Mouse (Mus musculus) embryonic facial prominence, embryonic 13.5 days (tissue): Measurements from ENCODE around the gene Ereg. TPM values are rescaled to one million over a fixed set of nuclear protein-coding genes. Genes with fewer than 3 reads are reported as not detected.

Source experiments
- ATAC-seq: fragments of 200-750 bp; cut with Nextera tagmentation; 2 replicates; pipeline ENCODE4 v1.8.0; 2017; ENCODE audit warnings: low read depth; ENCODE audit not compliant: insufficient number of reproducible peaks, insufficient read depth, low FRiP score, low TSS enrichment
- H3K27ac ChIP-seq: fragments of 300-500 bp; sonication (generic); 2 replicates; pipeline ENCODE4 v1.5.1; 2015; ENCODE audit warnings: moderate library complexity, mild to moderate bottlenecking, inconsistent platforms
- H3K27me3 ChIP-seq: fragments of 300-500 bp; sonication (generic); 2 replicates; pipeline ENCODE4 v1.6.1; 2015; ENCODE audit warnings: mild to moderate bottlenecking, inconsistent platforms
- H3K36me3 ChIP-seq: fragments of 300-500 bp; sonication (generic); 2 replicates; pipeline ENCODE4 v1.6.1; 2015; ENCODE audit warnings: mild to moderate bottlenecking, inconsistent platforms
- H3K4me1 ChIP-seq: fragments of 300-500 bp; sonication (generic); 2 replicates; pipeline ENCODE4 v1.6.1; 2015; ENCODE audit warnings: inconsistent platforms
- H3K4me2 ChIP-seq: fragments of 300-500 bp; sonication (generic); 2 replicates; pipeline ENCODE4 v1.6.1; 2015; ENCODE audit warnings: moderate library complexity, mild to moderate bottlenecking, inconsistent platforms
- H3K4me3 ChIP-seq: fragments of 300-500 bp; sonication (generic); 2 replicates; pipeline ENCODE4 v1.5.1; 2015; ENCODE audit warnings: mild to moderate bottlenecking, inconsistent platforms
- H3K9ac ChIP-seq: fragments of 300-500 bp; sonication (generic); 2 replicates; pipeline ENCODE4 v1.6.1; 2015; ENCODE audit warnings: mild to moderate bottlenecking, inconsistent platforms
- H3K9me3 ChIP-seq: fragments of 300-500 bp; sonication (generic); 2 replicates; pipeline ENCODE4 v1.6.1; 2016; ENCODE audit warnings: inconsistent platforms
- WGBS: fragments of 180-500 bp; shearing (Covaris S2); methylation state at CpG from one replicate; pipeline ENCODE4 v1.1.7; 2015; ENCODE audit warnings: mixed read lengths; 5-methylcytosine and 5-hydroxymethylcytosine counted together
- polyA plus RNA-seq: library from polyadenylated mRNA; unstranded; fragments of >200 nt; fragmentation: Nextera tagmentation; extraction: Ambion mirVana; gene quantifications from 2 replicates; pipeline ENCODE4 v1.2.1, GENCODE M21; 2015

The Ereg gene
- polyA plus RNA-seq = 0.08 TPM in 1 of 2 replicates, not detected in the other

- Histone ChIP-seq H3K9ac (peak within 1 kb of the TSS; percentile 57; the same call in 1 of the 2 replicates), H3K36me3 (no peaks in the 10 kb centered on the region), H3K27ac (no peak within 1 kb of the TSS), H3K4me3 (peak within 1 kb of the TSS; percentile 37), H3K9me3 (no peaks in the 10 kb centered on the region), H3K27me3 (peaks cover 31% of the 10 kb centered on the region), H3K4me2 (peak within 1 kb of the TSS; percentile 62), H3K4me1 (peaks cover 8% of the 10 kb centered on the region)
- no peak for ATAC-seq
- WGBS = under 1% methylated on average over 25 of the region's 25 CpGs
These were observed at the start of gene Ereg for GRCm38 (mm10) chr5:91074450-91074950. Gene Ereg (plus strand): TSS chr5:91074622.

GRCm38 (mm10) chr5:91027164-91027563, 47.3 kb upstream of the Ereg start, which contains the start of gene Epgn:
Gene Epgn (plus strand): TSS chr5:91027464.
- H3K9me3 ChIP-seq = no peaks in the 10 kb centered on the region
- H3K4me2 ChIP-seq = no peak within 1 kb of the TSS
- H3K9ac ChIP-seq = no peak within 1 kb of the TSS
- no peaks in the 10 kb centered on the region for H3K4me1 ChIP-seq
- H3K27ac ChIP-seq = no peak within 1 kb of the TSS
- no peaks in the 10 kb centered on the region for H3K27me3 ChIP-seq
- no peak for ATAC-seq
- H3K36me3 ChIP-seq = no peaks in the 10 kb centered on the region
- WGBS = 76% methylated on average over 6 of the region's 6 CpGs
- H3K4me3 ChIP-seq = no peak within 1 kb of the TSS

DNA sequence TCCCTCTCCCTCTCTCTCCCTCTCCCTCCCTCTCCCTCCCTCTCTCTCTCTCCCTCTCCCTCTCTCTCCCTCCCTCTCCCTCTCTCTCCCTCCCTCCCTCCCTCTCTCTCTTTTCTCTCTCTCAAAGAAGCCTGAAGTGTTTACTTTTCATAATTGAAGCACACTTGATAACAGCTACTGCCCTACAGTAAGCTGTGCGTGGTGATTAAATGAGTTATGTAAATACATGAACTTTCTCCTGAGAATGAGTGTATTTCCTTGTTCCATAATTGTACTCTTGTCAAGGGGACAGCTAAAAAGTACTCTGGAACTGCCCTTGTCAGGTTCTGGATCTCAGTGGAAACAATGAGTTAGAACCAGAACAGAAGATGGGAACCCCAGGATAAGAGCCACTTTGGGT, 46.6 kb upstream of the Ereg start:
- Histone ChIP-seq H3K4me1 (no peaks in the 10 kb centered on the region), H3K27ac (no peak overlapping the region), H3K4me2 (no peak overlapping the region), H3K27me3 (no peaks in the 10 kb centered on the region), H3K36me3 (no peaks in the 10 kb centered on the region), H3K4me3 (no peak overlapping the region), H3K9me3 (no peaks in the 10 kb centered on the region), H3K9ac (no peak overlapping the region)
- 76% methylated on average over 1 of the region's 1 CpGs for WGBS
- no peak for ATAC-seq

GRCm38 (mm10) chr5:91030629-91031028, 43.8 kb upstream of the Ereg start:
- no peak overlapping the region for H3K9ac ChIP-seq
- no peaks in the 10 kb centered on the region for H3K9me3 ChIP-seq
- H3K36me3 ChIP-seq = no peaks in the 10 kb centered on the region
- H3K4me2 ChIP-seq = no peak overlapping the region
- 93% methylated on average over 2 of the region's 2 CpGs for WGBS
- no peaks in the 10 kb centered on the region for H3K27me3 ChIP-seq
- no peak for ATAC-seq
- no peak overlapping the region for H3K4me3 ChIP-seq
- no peaks in the 10 kb centered on the region for H3K4me1 ChIP-seq
- no peak overlapping the region for H3K27ac ChIP-seq

GRCm38 (mm10) chr5:91035341-91035740, 39.1 kb upstream of the Ereg start:
- no peak for ATAC-seq
- Histone ChIP-seq H3K9me3 (no peaks in the 10 kb centered on the region), H3K4me2 (no peak overlapping the region), H3K27ac (no peak overlapping the region), H3K4me1 (peaks cover 7% of the 10 kb centered on the region; the same call in 1 of the 2 replicates), H3K36me3 (no peaks in the 10 kb centered on the region), H3K9ac (no peak overlapping the region), H3K27me3 (no peaks in the 10 kb centered on the region), H3K4me3 (no peak overlapping the region)
- 59% methylated on average over 2 of the region's 2 CpGs for WGBS

GRCm38 (mm10) chr5:91036628-91037027, 37.8 kb upstream of the Ereg start:
- H3K9me3 ChIP-seq = no peaks in the 10 kb centered on the region
- no peak overlapping the region for H3K27ac ChIP-seq
- peaks cover 7% of the 10 kb centered on the region; the same call in 1 of the 2 replicates for H3K4me1 ChIP-seq
- H3K36me3 ChIP-seq = no peaks in the 10 kb centered on the region
- 79% methylated on average over 4 of the region's 4 CpGs for WGBS
- no peak overlapping the region for H3K4me3 ChIP-seq
- ATAC-seq = no peak
- no peak overlapping the region for H3K4me2 ChIP-seq
- no peaks in the 10 kb centered on the region for H3K27me3 ChIP-seq
- H3K9ac ChIP-seq = no peak overlapping the region

GRCm38 (mm10) chr5:91037756-91038155, 36.7 kb upstream of the Ereg start:
- no peak overlapping the region for H3K4me2 ChIP-seq
- H3K4me1 ChIP-seq = peaks cover 7% of the 10 kb centered on the region; the same call in 1 of the 2 replicates
- no peaks in the 10 kb centered on the region for H3K27me3 ChIP-seq
- 49% methylated on average over 2 of the region's 2 CpGs for WGBS
- no peak overlapping the region for H3K4me3 ChIP-seq
- H3K9ac ChIP-seq = no peak overlapping the region
- no peaks in the 10 kb centered on the region for H3K9me3 ChIP-seq
- ATAC-seq = no peak
- no peaks in the 10 kb centered on the region for H3K36me3 ChIP-seq
- H3K27ac ChIP-seq = no peak overlapping the region

- 13% methylated on average over 2 of the region's 2 CpGs for WGBS
- H3K4me1 ChIP-seq = peaks cover 7% of the 10 kb centered on the region; the same call in 1 of the 2 replicates
- no peak overlapping the region for H3K27ac ChIP-seq
- H3K27me3 ChIP-seq = no peaks in the 10 kb centered on the region
- no peaks in the 10 kb centered on the region for H3K9me3 ChIP-seq
- H3K4me3 ChIP-seq = no peak overlapping the region
- H3K36me3 ChIP-seq = no peaks in the 10 kb centered on the region
- no peak overlapping the region for H3K9ac ChIP-seq
- peak; percentile 87; the same call in 1 of the 2 replicates for ATAC-seq
- no peak overlapping the region for H3K4me2 ChIP-seq
These were observed 35.9 kb upstream of the Ereg start for GRCm38 (mm10) chr5:91038547-91038946.

- Histone ChIP-seq H3K4me2 (no peak overlapping the region), H3K36me3 (no peaks in the 10 kb centered on the region), H3K4me1 (peaks cover 7% of the 10 kb centered on the region; the same call in 1 of the 2 replicates), H3K27me3 (no peaks in the 10 kb centered on the region), H3K9ac (no peak overlapping the region), H3K27ac (no peak overlapping the region), H3K4me3 (no peak overlapping the region), H3K9me3 (no peaks in the 10 kb centered on the region)
- no peak for ATAC-seq
- 65% methylated on average over 2 of the region's 2 CpGs for WGBS
These were observed 35.5 kb upstream of the Ereg start for GRCm38 (mm10) chr5:91038963-91039362.

DNA sequence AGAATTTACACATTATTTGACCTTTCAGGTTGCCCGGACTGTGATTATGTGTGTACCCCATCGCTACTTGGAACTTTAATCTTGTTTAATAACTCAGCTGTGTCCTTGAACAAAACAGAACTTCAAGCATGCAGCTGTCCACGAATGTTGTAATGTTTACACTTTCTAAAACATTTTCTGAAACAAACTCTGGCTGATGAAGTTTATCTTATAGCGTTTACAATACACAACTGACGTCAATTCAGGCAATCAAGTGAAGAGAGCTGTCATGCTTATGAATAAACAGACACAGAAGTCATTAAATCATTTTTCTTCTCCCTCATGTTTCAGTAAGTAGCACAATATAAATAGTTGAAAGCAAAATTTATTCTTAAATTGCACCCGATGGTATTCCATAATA, 26.4 kb upstream of the Ereg start:
- Histone ChIP-seq H3K4me1 (no peaks in the 10 kb centered on the region), H3K4me3 (no peak overlapping the region), H3K27me3 (no peaks in the 10 kb centered on the region), H3K36me3 (no peaks in the 10 kb centered on the region), H3K4me2 (no peak overlapping the region), H3K27ac (no peak overlapping the region), H3K9me3 (no peaks in the 10 kb centered on the region), H3K9ac (no peak overlapping the region)
- WGBS = 79% methylated on average over 6 of the region's 6 CpGs
- no peak for ATAC-seq

DNA sequence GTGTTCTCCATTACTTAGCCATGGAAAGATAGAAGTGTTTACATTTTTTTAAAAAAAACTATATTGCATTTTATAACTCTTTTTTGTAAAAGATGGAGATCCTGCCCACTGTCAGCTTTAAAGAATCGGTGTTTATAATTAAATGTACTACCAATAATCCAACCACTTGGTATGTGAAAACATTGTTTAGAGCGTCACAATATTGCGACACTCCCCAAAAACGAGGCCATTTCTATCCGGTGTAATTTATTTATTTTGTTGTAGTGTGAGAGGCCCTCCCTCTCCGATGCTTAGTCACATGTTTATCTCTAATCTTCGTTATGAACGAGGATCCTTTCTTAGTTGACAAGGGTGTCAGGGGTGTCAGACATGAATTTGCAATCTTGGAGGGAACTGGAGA, 26.0 kb upstream of the Ereg start:
- Histone ChIP-seq H3K27me3 (no peaks in the 10 kb centered on the region), H3K27ac (no peak overlapping the region), H3K9me3 (no peaks in the 10 kb centered on the region), H3K4me3 (no peak overlapping the region), H3K36me3 (no peaks in the 10 kb centered on the region), H3K9ac (no peak overlapping the region), H3K4me1 (no peaks in the 10 kb centered on the region), H3K4me2 (no peak overlapping the region)
- 84% methylated on average over 8 of the region's 8 CpGs for WGBS
- no peak for ATAC-seq

DNA sequence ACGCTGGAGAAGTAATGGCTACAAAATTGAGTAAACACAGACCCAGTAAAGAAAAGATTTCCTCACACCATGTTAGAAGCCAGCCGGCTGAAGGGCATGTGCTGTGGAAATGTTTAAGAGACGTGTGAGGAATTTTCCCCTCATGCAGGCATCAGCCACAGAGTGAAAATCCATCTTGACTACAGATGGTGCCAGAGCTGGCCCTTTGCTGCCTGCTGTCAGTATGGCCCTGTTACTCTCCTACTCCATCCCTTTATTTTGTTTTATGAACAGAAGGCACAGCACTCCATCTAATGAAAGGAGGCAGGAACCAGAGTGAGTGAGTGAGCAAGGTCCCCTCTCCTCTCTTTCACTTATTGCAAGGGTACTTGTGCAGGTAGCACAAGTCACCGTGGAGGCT, 2.1 kb upstream of the Ereg start:
- WGBS = 62% methylated on average over 4 of the region's 4 CpGs

More for the DNA sequence above, 2.1 kb upstream of the Ereg start:
- Histone ChIP-seq H3K4me3 (no peak overlapping the region), H3K4me1 (peaks cover 8% of the 10 kb centered on the region), H3K4me2 (no peak overlapping the region), H3K9ac (no peak overlapping the region), H3K27me3 (peaks cover 31% of the 10 kb centered on the region), H3K36me3 (no peaks in the 10 kb centered on the region), H3K9me3 (no peaks in the 10 kb centered on the region), H3K27ac (no peak overlapping the region)
- ATAC-seq = no peak
